Mouse (Mus musculus): ENCODE data around the gene Lap3. TPM values are rescaled to one million over a fixed set of nuclear protein-coding genes. Genes with fewer than 3 reads are reported as not detected.

Lap3 gene
- total RNA-seq, 2 experiments from 2014 or later = 57.5 to 61.9 TPM

Other genes with a start within 250 kb of the Lap3 start
- gene Qdpr, start 43.1 kb upstream of the Lap3 start, total RNA-seq (2015) = 121 and 133 TPM in 2 replicates
- 39.5 and 52.2 TPM in 2 replicates for gene Qdpr, start 43.1 kb upstream of the Lap3 start, total RNA-seq (2017)
- gene Clrn2, start 39.6 kb upstream of the Lap3 start, total RNA-seq (2015) = not detected in 2 replicates
- not detected in 2 replicates for gene Clrn2, start 39.6 kb upstream of the Lap3 start, total RNA-seq (2017)
- gene Med28, start 26.9 kb downstream of the Lap3 start, total RNA-seq (2015) = 100 and 109 TPM in 2 replicates
- gene Med28, start 26.9 kb downstream of the Lap3 start, total RNA-seq (2017) = 41.2 and 49.0 TPM in 2 replicates
- gene Fam184b, start 146.2 kb downstream of the Lap3 start, total RNA-seq (2015) = not detected in 2 replicates
- gene Fam184b, start 146.2 kb downstream of the Lap3 start, total RNA-seq (2017) = not detected in 2 replicates
- gene Ncapg, start 176.5 kb downstream of the Lap3 start, total RNA-seq (2015) = 76.7 and 107 TPM in 2 replicates
- 70.5 and 82.4 TPM in 2 replicates for gene Ncapg, start 176.5 kb downstream of the Lap3 start, total RNA-seq (2017)